ENCODE assay signal across 8 mouse cellular contexts in the genomic region with DNA sequence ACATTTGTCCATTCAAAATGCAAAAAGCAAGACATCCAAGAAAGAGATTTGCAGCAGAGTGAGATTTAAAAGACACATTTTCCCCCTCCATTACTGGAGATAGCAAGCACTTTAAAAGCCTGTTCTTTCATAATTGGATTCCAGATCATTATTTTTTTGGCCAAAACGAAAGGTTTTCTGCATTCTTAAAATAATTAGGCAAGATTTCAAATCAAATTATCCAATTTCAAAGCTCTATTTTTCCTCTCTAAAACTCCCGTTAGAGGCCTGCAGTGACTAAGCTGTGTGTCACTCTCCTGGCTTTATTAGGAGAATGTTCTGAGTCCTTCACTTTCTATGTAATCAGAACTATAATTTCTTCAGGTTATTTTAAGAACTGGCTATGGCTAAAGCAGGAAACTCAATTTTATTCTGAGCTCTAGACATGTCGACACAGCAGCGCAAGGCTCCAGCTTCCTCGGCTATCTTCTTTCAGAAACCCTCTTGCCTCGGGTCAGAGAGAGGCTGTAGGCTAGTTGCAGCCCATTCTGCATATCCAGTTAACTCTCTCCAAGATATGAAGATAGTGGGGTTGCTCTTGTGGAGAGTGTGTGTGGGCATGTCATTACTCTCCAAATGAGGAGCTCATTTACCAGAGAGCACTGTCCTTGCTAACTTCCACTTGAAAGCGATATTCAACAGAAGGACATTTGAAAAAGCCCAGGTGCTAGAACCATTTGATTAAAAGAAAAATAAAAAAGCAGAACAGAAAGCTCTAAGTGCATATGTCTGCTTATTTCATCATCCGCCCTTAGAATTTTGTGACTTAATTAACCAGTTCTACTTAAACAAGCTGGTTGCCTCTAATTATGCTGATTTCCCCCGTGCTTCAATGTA.
DNase-seq lines count a peak whose midpoint lies in the region; ATAC-seq and TF ChIP-seq lines count a peak whose summit lies in the region.
"Had no signal": no experiment of that assay in that cellular context is flagged by ENCODE, and none has a peak within 500 bp of the region (broad histone marks: within the 10 kb centered on the region; RNA-seq: fewer than 3 reads in every experiment).

No protein-coding gene starts in this region.

- intact Hi-C loops in left cerebral cortex, adult 2 months (cut with DNase I): loop anchor here (1.0 to 5.0 kb wide), 3 partner anchors 29 to 153 kb away; no protein-coding TSS in a partner anchor

- H3K4me1 ChIP-seq in cortical plate, adult 2 months (ENCODE audit: control insufficient read depth, insufficient read depth, low read length): peaks cover 4% of the 10 kb centered on the region
- peaks cover 25% of the 10 kb centered on the region; the same call in 1 of the 2 replicates for H3K4me1 ChIP-seq in heart, postnatal 0 days (ENCODE audit: control insufficient read depth, insufficient read depth)
- H3K4me1 ChIP-seq: lung, embryonic 15.5 days had no signal

- no peak for TF ChIP-seq EP300 in heart, postnatal 0 days (IDR thresholded peaks at IDR 0.05; ENCODE audit: low read depth)

- no peaks in the 10 kb centered on the region for H3K9me3 ChIP-seq in heart, postnatal 0 days (replicated peaks; ENCODE audit: control insufficient read depth, low read length)
- H3K9me3 ChIP-seq: lung, embryonic 15.5 days had no signal

- ATAC-seq in heart, postnatal 0 days (ENCODE audit: insufficient read depth, low read depth): no peak

- H3K9ac ChIP-seq in heart, postnatal 0 days (replicated peaks; ENCODE audit: low read depth, low read length): no peak overlapping the region; the same call in 1 of the 2 replicates
- H3K9ac ChIP-seq: lung, embryonic 15.5 days had no signal

- no peak for TF ChIP-seq POLR2A in cortical plate, adult 2 months (IDR thresholded peaks at IDR 0.05; ENCODE audit: extremely low read depth, insufficient read depth, low read length)

- WGBS in heart, postnatal 0 days: 33% methylated on average over 9 of the region's 9 CpGs

- H3K36me3 ChIP-seq in heart, postnatal 0 days (replicated peaks; ENCODE audit: control insufficient read depth, insufficient read depth, low read length): no peaks in the 10 kb centered on the region
- H3K36me3 ChIP-seq: lung, embryonic 15.5 days had no signal

- no peak for DNase-seq in left cerebral cortex, adult 2 months (ENCODE audit: extremely low spot score in 1 of 2, low spot score in 2 of 2)
- DNase-seq in left cerebral cortex, adult 8-10 months (ENCODE audit: low spot score in 2 of 2): no peak
- peak; percentile 94 for DNase-seq in Muller cell, postnatal 12 days (ENCODE audit: inconsistent ontology term)
- DNase-seq in heart, postnatal 0 days (ENCODE audit: low spot score): no peak
- DNase-seq in ovary, postnatal 10 days (ENCODE audit: low spot score): no peak
- DNase-seq in retina, embryonic 14.5 days (ENCODE audit: low spot score): no peak

- H3K4me2 ChIP-seq in heart, postnatal 0 days (ENCODE audit: low read depth, low read length): peak overlapping the region; percentile 48
- H3K4me2 ChIP-seq: lung, embryonic 15.5 days had no signal

- peak overlapping the region; percentile 60; the same call in 1 of the 2 replicates for H3K27ac ChIP-seq in left cerebral cortex, adult 2 months
- peak overlapping the region; percentile 67; the same call in 1 of the 2 replicates for H3K27ac ChIP-seq in cortical plate, adult 2 months (ENCODE audit: insufficient read depth, low read length)
- peak overlapping the region; percentile 54 for H3K27ac ChIP-seq in heart, postnatal 0 days (ENCODE audit: low read depth)
- H3K27ac ChIP-seq: lung, embryonic 15.5 days had no signal

- no peak for TF ChIP-seq CTCF in left cerebral cortex, adult 2 months (IDR thresholded peaks at IDR 0.05)
- TF ChIP-seq CTCF in cortical plate, adult 2 months (IDR thresholded peaks at IDR 0.05; ENCODE audit: extremely low read depth, insufficient read depth, low read length): no peak
- no peak for TF ChIP-seq CTCF in heart, postnatal 0 days (IDR thresholded peaks at IDR 0.05; ENCODE audit: low read depth)

- H3K27me3 ChIP-seq in heart, postnatal 0 days (ENCODE audit: control insufficient read depth, insufficient read depth, low read length): no peaks in the 10 kb centered on the region
- H3K27me3 ChIP-seq: lung, embryonic 15.5 days had no signal

- H3K4me3 ChIP-seq in left cerebral cortex, adult 2 months: no peak overlapping the region
- H3K4me3 ChIP-seq in cortical plate, adult 2 months (ENCODE audit: insufficient read depth, low read length): no peak overlapping the region
- no peak overlapping the region for H3K4me3 ChIP-seq in heart, postnatal 0 days (ENCODE audit: low read depth, low read length)
- H3K4me3 ChIP-seq: lung, embryonic 15.5 days had no signal
